Mouse (Mus musculus): Measurements from ENCODE around the gene Cdyl.

GRCm38 (mm10) chr13:35726025-35726424 is 66.4 kb downstream of the Cdyl start:
- TF ChIP-seq POLR2A (IDR thresholded peaks at IDR 0.05; ENCODE audit: insufficient read depth, low read length): no peak
- TF ChIP-seq CTCF (IDR thresholded peaks at IDR 0.05; ENCODE audit: low read depth, low read length): no peak
- no peak for TF ChIP-seq EP300 (IDR thresholded peaks at IDR 0.05; ENCODE audit: insufficient read depth, low read depth, low read length)

Measured in ES-Bruce4 (cell line).